Mouse (Mus musculus): Measurements from ENCODE around the gene Pip5kl1. TPM values are rescaled to one million over a fixed set of nuclear protein-coding genes. Genes with fewer than 3 reads are reported as not detected.

Gene Pip5kl1
- polyA plus RNA-seq, 1 experiment from 2014 or later: 0.08 TPM

- Histone ChIP-seq H3K4me1 (replicated peaks; ENCODE audit: control insufficient read depth, insufficient read depth) (peaks cover 11% of the 10 kb centered on the region; the same call in 1 of the 2 replicates), H3K4me3 (ENCODE audit: low read depth, low read length) (peak overlapping the region; percentile 80), H3K4me2 (replicated peaks; ENCODE audit: low read depth) (peak overlapping the region; percentile 60), H3K9ac (ENCODE audit: low read length) (peak overlapping the region; percentile 63), H3K27me3 (ENCODE audit: control insufficient read depth, insufficient read depth, low read length) (no peaks in the 10 kb centered on the region), H3K9me3 (ENCODE audit: control insufficient read depth, low read length) (no peaks in the 10 kb centered on the region), H3K36me3 (ENCODE audit: control insufficient read depth, insufficient read depth, low read length) (no peaks in the 10 kb centered on the region), H3K27ac (replicated peaks) (peak overlapping the region; percentile 99)
- ATAC-seq (ENCODE audit: low FRiP score, low TSS enrichment) (peak; percentile 24), DNase-seq (ENCODE audit: low spot score) (peak; percentile 79)
- 11% methylated on average over 13 of the region's 13 CpGs for WGBS
- TF ChIP-seq EP300 (optimal IDR thresholded peaks at IDR 0.05) (no peak), CTCF (IDR thresholded peaks at IDR 0.05; ENCODE audit: low read depth) (no peak)
Observed at GRCm38 (mm10) chr2:32534061-32534732, 40.4 kb upstream of the Pip5kl1 start.

GRCm38 (mm10) chr2:32534733-32535471 lies 39.7 kb upstream of the Pip5kl1 start, which contains the start of gene Fam102a:
Fam102a (plus strand) TSS chr2:32535332.
- TF ChIP-seq CTCF (IDR thresholded peaks at IDR 0.05; ENCODE audit: low read depth) (0 out of 2 replicates have a peak, but pooled peaks have one; percentile 1), EP300 (optimal IDR thresholded peaks at IDR 0.05) (no peak)
- under 1% methylated on average over 60 of the region's 67 CpGs for WGBS
- DNase-seq (ENCODE audit: low spot score) (peak; percentile 99), ATAC-seq (ENCODE audit: low FRiP score, low TSS enrichment) (peak; percentile 90)
- Histone ChIP-seq H3K36me3 (ENCODE audit: control insufficient read depth, insufficient read depth, low read length) (no peaks in the 10 kb centered on the region), H3K4me2 (replicated peaks; ENCODE audit: low read depth) (peak within 1 kb of the TSS; percentile 60), H3K27me3 (ENCODE audit: control insufficient read depth, insufficient read depth, low read length) (no peaks in the 10 kb centered on the region), H3K4me3 (ENCODE audit: low read depth, low read length) (peak within 1 kb of the TSS; percentile 80), H3K9me3 (ENCODE audit: control insufficient read depth, low read length) (no peaks in the 10 kb centered on the region), H3K4me1 (replicated peaks; ENCODE audit: control insufficient read depth, insufficient read depth) (peaks cover 11% of the 10 kb centered on the region; the same call in 1 of the 2 replicates), H3K27ac (replicated peaks) (peak within 1 kb of the TSS; percentile 99), H3K9ac (ENCODE audit: low read length) (peak within 1 kb of the TSS; percentile 93)

- 0% methylated on average over 50 of the region's 56 CpGs for WGBS
- peak; percentile 92 for DNase-seq (ENCODE audit: low spot score)
Observed at GRCm38 (mm10) chr2:32535501-32535991, 39.1 kb upstream of the Pip5kl1 start.

GRCm38 (mm10) chr2:32536086-32536633 lies 38.4 kb upstream of the Pip5kl1 start:
- ATAC-seq (ENCODE audit: low FRiP score, low TSS enrichment): no peak
- DNase-seq (ENCODE audit: low spot score): peak; percentile 42
- H3K4me3 ChIP-seq (ENCODE audit: low read depth, low read length): peak overlapping the region; percentile 80
- WGBS: 2% methylated on average over 14 of the region's 14 CpGs
- H3K9ac ChIP-seq (ENCODE audit: low read length): peak overlapping the region; percentile 93
- no peaks in the 10 kb centered on the region for H3K36me3 ChIP-seq (ENCODE audit: control insufficient read depth, insufficient read depth, low read length)
- no peaks in the 10 kb centered on the region for H3K9me3 ChIP-seq (ENCODE audit: control insufficient read depth, low read length)
- H3K4me1 ChIP-seq (replicated peaks; ENCODE audit: control insufficient read depth, insufficient read depth): peaks cover 14% of the 10 kb centered on the region
- H3K4me2 ChIP-seq (replicated peaks; ENCODE audit: low read depth): peak overlapping the region; percentile 60
- H3K27ac ChIP-seq (replicated peaks): peak overlapping the region; percentile 99
- H3K27me3 ChIP-seq (ENCODE audit: control insufficient read depth, insufficient read depth, low read length): no peaks in the 10 kb centered on the region
- no peak for TF ChIP-seq CTCF (IDR thresholded peaks at IDR 0.05; ENCODE audit: low read depth)
- no peak for TF ChIP-seq EP300 (optimal IDR thresholded peaks at IDR 0.05)

More at GRCm38 (mm10) chr2:32535501-32535991, 39.1 kb upstream of the Pip5kl1 start:
- ATAC-seq (ENCODE audit: low FRiP score, low TSS enrichment): peak; percentile 79
- Histone ChIP-seq H3K9me3 (ENCODE audit: control insufficient read depth, low read length) (no peaks in the 10 kb centered on the region), H3K36me3 (ENCODE audit: control insufficient read depth, insufficient read depth, low read length) (no peaks in the 10 kb centered on the region), H3K9ac (ENCODE audit: low read length) (peak overlapping the region; percentile 93), H3K4me2 (replicated peaks; ENCODE audit: low read depth) (peak overlapping the region; percentile 60), H3K4me3 (ENCODE audit: low read depth, low read length) (peak overlapping the region; percentile 80), H3K4me1 (replicated peaks; ENCODE audit: control insufficient read depth, insufficient read depth) (peaks cover 11% of the 10 kb centered on the region; the same call in 1 of the 2 replicates), H3K27me3 (ENCODE audit: control insufficient read depth, insufficient read depth, low read length) (no peaks in the 10 kb centered on the region), H3K27ac (replicated peaks) (peak overlapping the region; percentile 99)
- TF ChIP-seq EP300 (optimal IDR thresholded peaks at IDR 0.05) (no peak), CTCF (IDR thresholded peaks at IDR 0.05; ENCODE audit: low read depth) (no peak)

DNA sequence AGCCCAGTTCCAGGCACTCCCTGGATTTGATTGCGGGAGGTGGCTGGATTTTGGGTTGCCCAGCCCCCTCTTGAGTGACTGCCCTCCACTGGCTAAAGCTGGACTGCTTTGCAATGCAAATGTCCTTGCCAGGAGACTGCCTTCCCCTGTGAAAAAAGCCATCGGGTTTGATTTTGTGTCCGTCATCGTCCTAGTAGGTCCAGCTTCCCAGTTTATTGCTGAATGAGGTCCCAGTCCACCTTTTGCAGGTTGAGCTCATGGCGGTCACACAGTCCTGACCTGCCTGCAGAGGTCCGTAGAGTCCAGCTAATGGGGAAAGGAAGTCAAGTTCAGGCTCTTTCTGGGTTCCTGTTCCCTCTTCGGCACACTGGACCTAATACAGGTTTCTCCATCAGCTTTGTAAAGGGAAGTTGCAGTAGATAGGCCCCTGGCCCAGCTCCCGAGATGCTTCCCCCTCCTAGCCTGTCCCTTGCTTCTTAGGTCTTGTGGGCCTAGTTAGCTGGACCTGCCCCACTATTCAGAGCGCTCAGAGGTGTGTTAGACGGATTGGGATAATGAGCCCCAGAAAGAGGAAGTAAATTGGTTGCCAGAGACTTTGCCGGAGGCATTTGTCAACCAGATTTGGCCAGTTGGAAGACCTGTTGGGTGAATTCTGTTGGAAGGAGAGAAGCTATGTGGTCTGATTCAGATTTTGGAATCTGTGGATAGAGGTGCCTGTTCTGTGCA lies 37.8 kb upstream of the Pip5kl1 start:
- peak; percentile 65 for DNase-seq (ENCODE audit: low spot score)

More for the DNA sequence above, 37.8 kb upstream of the Pip5kl1 start:
- 11% methylated on average over 11 of the region's 11 CpGs for WGBS
- Histone ChIP-seq H3K27ac (replicated peaks) (peak overlapping the region; percentile 99), H3K4me3 (ENCODE audit: low read depth, low read length) (peak overlapping the region; percentile 80), H3K9me3 (ENCODE audit: control insufficient read depth, low read length) (no peaks in the 10 kb centered on the region), H3K9ac (ENCODE audit: low read length) (peak overlapping the region; percentile 93), H3K36me3 (ENCODE audit: control insufficient read depth, insufficient read depth, low read length) (no peaks in the 10 kb centered on the region), H3K27me3 (ENCODE audit: control insufficient read depth, insufficient read depth, low read length) (no peaks in the 10 kb centered on the region), H3K4me1 (replicated peaks; ENCODE audit: control insufficient read depth, insufficient read depth) (peaks cover 20% of the 10 kb centered on the region), H3K4me2 (replicated peaks; ENCODE audit: low read depth) (peak overlapping the region; percentile 60)
- no peak for ATAC-seq (ENCODE audit: low FRiP score, low TSS enrichment)
- peak; percentile 53 for TF ChIP-seq CTCF (IDR thresholded peaks at IDR 0.05; ENCODE audit: low read depth)
- TF ChIP-seq EP300 (optimal IDR thresholded peaks at IDR 0.05): no peak
